Mouse (Mus musculus): ENCODE data around the gene Zfp9. TPM values are rescaled to one million over a fixed set of nuclear protein-coding genes. Genes with fewer than 3 reads are reported as not detected.

Gene Zfp9
- 3.1 TPM for polyA plus RNA-seq (2014; fragmentation: Illumina TruSeq; extraction: RNeasy Lipid Tissue Mini Kit (QIAGEN cat#74804); ENCODE audit: insufficient read depth, low read depth, low replicate concordance)

GRCm38 (mm10) chr6:118478957-118479708 lies at the start of gene Zfp9:
Gene Zfp9, minus strand, starts transcription at chr6:118479320.

GRCm38 (mm10) chr6:118455042-118455631 lies 24.0 kb downstream of the Zfp9 start, which contains the start of gene Zfp248:
Gene Zfp248, minus strand, starts transcription at chr6:118455528.

GRCm38 (mm10) chr6:118419050-118419920 lies 59.8 kb downstream of the Zfp9 start, which contains the start of gene Bms1:
Gene Bms1, minus strand, starts transcription at chr6:118419474.

Other genes with a start within 250 kb of the Zfp9 start
- 10.9 TPM for gene Bms1, start 59.8 kb downstream of the Zfp9 start, polyA plus RNA-seq (2014; fragmentation: Illumina TruSeq; extraction: RNeasy Lipid Tissue Mini Kit (QIAGEN cat#74804); ENCODE audit: insufficient read depth, low read depth, low replicate concordance)
- 1.8 TPM for gene Zfp248, start 23.8 kb downstream of the Zfp9 start, polyA plus RNA-seq (2014; fragmentation: Illumina TruSeq; extraction: RNeasy Lipid Tissue Mini Kit (QIAGEN cat#74804); ENCODE audit: insufficient read depth, low read depth, low replicate concordance)
- 1.0 TPM for gene Ankrd26, start 82.9 kb upstream of the Zfp9 start, polyA plus RNA-seq (2014; fragmentation: Illumina TruSeq; extraction: RNeasy Lipid Tissue Mini Kit (QIAGEN cat#74804); ENCODE audit: insufficient read depth, low read depth, low replicate concordance)